Mouse (Mus musculus) cortical plate, adult 2 months (tissue): ENCODE measurements around the gene Prdm16. TPM values are rescaled to one million over a fixed set of nuclear protein-coding genes. Genes with fewer than 3 reads are reported as not detected.

Experiments
- H3K27ac ChIP-seq: fragments of 200-500 bp; 2 replicates; pipeline ENCODE4 v1.5.1; 2012; ENCODE audit warnings: low read length, control low read depth, inconsistent platforms; ENCODE audit not compliant: insufficient read depth
- H3K4me1 ChIP-seq: fragments of 200-500 bp; 2 replicates; pipeline ENCODE4 v1.6.1; 2011; ENCODE audit warnings: low read length; ENCODE audit not compliant: control insufficient read depth, insufficient read depth
- H3K4me3 ChIP-seq: fragments of 200-500 bp; 2 replicates; pipeline ENCODE4 v1.5.1; 2011; ENCODE audit warnings: mild to moderate bottlenecking, low read length, control low read depth; ENCODE audit not compliant: insufficient read depth
- CTCF ChIP-seq: fragments of 200-500 bp; IDR thresholded peaks from 2 replicates; pipeline ENCODE4 v1.5.1; 2011; ENCODE audit warnings: mild to moderate bottlenecking, control low read depth, low read length; ENCODE audit not compliant: insufficient read depth; ENCODE audit errors: extremely low read depth
- POLR2A ChIP-seq: fragments of 200-500 bp; IDR thresholded peaks from 2 replicates; pipeline ENCODE4 v1.6.1; 2011; ENCODE audit warnings: mild to moderate bottlenecking, low read length, control low read depth; ENCODE audit not compliant: insufficient read depth; ENCODE audit errors: extremely low read depth
- polyA plus RNA-seq: library from polyadenylated mRNA; depleted of rRNA; stranded (reverse); fragments of >200 nt; gene quantifications from 2 replicates; pipeline ENCODE4 v1.2.3, GENCODE M21; 2012

Gene Prdm16
- polyA plus RNA-seq, 1 experiment = 5.4 TPM

DNA sequence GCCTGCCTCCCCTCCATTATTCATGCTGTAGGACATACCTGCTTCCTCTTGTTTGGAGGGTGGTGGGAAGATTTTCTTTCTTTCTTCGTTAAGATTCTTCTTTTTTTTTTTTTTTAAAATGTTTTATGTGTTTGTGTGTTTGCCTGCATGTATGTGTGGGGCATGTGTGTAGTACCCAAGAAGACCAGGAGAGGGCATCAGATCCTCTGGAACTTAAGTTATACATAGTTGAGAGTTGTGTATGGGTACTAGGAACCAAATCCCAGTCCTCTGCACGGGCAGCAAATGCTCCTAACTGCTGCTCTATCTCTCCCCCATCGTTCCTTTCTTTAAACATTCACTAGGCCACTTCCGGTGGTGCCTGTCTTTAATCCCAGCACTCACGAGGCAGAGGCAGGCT lies 28.9 kb downstream of the Prdm16 start:
- no peaks in the 10 kb centered on the region for H3K4me1 ChIP-seq
- H3K4me3 ChIP-seq = no peak overlapping the region
- no peak for TF ChIP-seq CTCF
- TF ChIP-seq POLR2A = no peak
- H3K27ac ChIP-seq = no peak overlapping the region

DNA sequence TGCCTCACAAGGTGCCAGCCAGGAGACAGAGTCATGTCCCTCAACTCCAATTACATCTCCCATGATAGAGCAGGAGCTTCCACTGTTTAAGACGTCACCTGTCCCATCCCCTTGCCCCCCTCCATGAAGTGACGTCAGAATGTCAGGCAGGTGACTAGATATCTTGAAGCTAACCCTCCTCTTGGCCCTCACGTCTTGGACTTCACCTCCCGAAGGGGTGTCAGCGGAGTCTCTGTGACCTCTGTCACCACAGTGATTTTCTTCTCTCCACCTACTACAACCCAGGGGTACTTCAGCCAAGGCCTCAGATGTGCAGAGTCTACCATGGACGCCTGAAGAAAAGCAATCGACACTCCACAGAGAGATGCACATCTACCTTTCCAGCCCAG lies 32.2 kb downstream of the Prdm16 start:
- TF ChIP-seq CTCF (no peak), POLR2A (no peak)
- H3K4me1 ChIP-seq = no peaks in the 10 kb centered on the region
- H3K4me3 ChIP-seq = no peak overlapping the region
- H3K27ac ChIP-seq = no peak overlapping the region

DNA sequence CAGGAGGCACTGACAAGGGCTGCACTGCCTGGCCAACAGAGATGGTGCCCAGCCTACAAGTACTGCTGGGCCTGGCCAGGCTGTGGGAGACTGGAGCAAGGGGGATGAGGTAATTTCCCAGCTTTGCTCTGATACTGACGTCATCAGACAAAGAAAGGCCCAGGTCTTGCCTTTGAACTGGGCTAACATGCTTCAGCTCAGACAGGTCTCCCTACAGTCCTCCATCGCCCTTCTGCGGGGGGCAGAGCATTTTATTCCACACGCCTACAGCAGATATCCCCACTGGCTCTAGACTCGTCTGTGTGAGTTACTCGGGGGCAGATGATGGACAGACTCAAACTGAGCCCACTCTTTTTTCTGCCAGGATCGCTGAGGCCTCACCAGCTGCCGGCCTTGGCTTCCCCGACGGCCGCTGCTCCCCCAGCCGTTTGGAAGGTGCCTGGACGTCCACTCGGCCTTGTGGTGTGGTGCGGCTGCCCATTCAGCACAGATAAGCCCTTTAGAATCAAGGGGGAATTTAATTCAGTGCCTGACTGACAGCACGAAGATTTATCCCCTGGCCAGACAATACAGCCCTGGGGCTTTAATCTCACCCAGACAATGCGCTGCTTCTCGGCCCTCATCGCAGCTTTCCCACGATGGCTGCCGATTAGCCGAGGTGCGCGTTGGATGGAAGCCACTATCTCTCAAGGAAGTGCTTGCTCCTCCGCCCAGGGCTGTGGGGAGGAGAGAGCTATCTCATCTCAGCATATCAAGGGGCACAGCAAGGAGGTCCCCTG lies 32.8 kb downstream of the Prdm16 start:
- H3K4me1 ChIP-seq = no peaks in the 10 kb centered on the region
- H3K4me3 ChIP-seq = no peak overlapping the region
- H3K27ac ChIP-seq = no peak overlapping the region
- TF ChIP-seq POLR2A (no peak), CTCF (no peak)

DNA sequence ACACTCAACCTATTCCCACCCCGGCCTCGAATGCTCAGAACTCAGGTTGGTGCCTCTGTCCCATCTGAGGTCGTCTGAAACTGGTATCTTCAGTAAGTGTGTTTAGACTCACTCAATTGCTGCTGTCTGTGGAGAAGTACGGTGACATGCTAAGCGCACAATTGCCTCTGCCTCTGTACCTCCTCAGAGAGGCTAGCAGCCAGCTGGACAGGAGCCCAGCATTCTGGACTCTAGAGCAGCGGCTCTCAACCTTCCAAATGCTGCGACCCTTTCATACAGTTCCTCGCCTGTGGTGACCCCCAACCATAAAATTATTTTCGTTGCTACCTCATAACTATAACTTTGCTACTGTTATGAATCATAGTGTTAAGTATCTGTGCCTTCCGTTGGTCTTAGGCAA lies 34.3 kb downstream of the Prdm16 start:
- TF ChIP-seq POLR2A (no peak), CTCF (no peak)
- Histone ChIP-seq H3K4me3 (no peak overlapping the region), H3K27ac (no peak overlapping the region), H3K4me1 (no peaks in the 10 kb centered on the region)

- Histone ChIP-seq H3K4me1 (no peaks in the 10 kb centered on the region), H3K4me3 (no peak overlapping the region), H3K27ac (no peak overlapping the region)
- no peak for TF ChIP-seq POLR2A
- no peak for TF ChIP-seq CTCF
Observed at GRCm38 (mm10) chr4:154601006-154601405, 35.7 kb downstream of the Prdm16 start.

- H3K4me3 ChIP-seq = no peak overlapping the region
- no peak for TF ChIP-seq CTCF
- TF ChIP-seq POLR2A = no peak
- no peaks in the 10 kb centered on the region for H3K4me1 ChIP-seq
- no peak overlapping the region for H3K27ac ChIP-seq
Observed at GRCm38 (mm10) chr4:154599977-154600376, 36.7 kb downstream of the Prdm16 start.

GRCm38 (mm10) chr4:154598357-154598756 lies 38.3 kb downstream of the Prdm16 start:
- Histone ChIP-seq H3K27ac (no peak overlapping the region), H3K4me3 (no peak overlapping the region), H3K4me1 (no peaks in the 10 kb centered on the region)
- TF ChIP-seq CTCF (no peak), POLR2A (no peak)

DNA sequence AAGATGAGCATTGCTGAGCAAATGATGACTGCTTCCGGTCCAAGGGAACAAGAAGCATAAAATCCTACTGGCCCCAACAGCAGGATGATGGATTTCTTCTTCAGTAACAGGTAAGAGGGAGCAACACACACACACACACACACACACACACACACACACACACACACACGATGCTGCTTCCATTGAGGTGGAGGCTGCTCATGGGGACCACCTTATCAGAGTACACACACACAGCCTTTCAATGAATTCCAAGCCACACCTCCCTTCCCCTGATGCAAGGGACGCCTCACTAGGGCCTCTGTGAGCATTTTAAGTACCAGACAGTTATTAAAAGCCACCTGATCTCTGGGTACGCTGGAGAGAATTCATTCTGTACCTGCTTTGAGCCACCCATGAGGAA lies 39.9 kb downstream of the Prdm16 start:
- Histone ChIP-seq H3K4me1 (no peaks in the 10 kb centered on the region), H3K27ac (no peak overlapping the region), H3K4me3 (no peak overlapping the region)
- TF ChIP-seq CTCF (no peak), POLR2A (no peak)

GRCm38 (mm10) chr4:154594761-154595556 lies 41.7 kb downstream of the Prdm16 start:
- H3K4me3 ChIP-seq = no peak overlapping the region
- no peak for TF ChIP-seq POLR2A
- no peak for TF ChIP-seq CTCF
- H3K4me1 ChIP-seq = no peaks in the 10 kb centered on the region
- H3K27ac ChIP-seq = no peak overlapping the region
